ENCODE assay signal across 14 mouse cellular contexts in the genomic region with DNA sequence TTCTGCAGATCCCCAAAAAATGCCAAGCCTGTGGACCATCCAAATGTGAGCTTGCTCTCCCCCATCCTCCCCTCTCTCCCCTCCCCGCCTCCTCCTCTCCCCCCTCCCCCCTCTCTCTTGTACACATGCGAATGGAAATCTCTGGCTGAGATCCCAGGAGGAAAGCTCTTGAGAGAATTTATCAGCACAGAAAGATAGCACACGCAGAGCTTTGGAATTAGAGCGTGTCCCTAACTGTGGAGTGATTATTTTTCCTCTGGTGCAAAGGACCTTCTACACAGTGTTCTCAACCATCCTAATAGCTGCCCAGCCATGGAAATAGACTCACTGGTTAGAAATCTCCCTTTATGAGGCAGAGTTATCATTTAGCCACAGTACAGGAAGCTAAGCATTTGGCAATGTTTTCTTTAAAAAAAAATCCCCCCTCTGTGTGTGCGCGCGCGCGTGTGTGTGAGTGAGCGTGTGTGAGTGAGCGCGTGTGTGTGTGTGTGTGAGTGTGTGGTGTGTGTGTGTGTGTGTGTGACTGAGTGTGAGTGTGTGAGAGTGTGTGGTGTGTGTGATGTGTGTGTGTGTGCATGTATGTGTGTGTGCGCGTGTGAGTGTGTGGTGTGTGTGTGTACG. TPM values are rescaled to one million over a fixed set of nuclear protein-coding genes. Genes with fewer than 3 reads are reported as not detected.
A peak's percentile ranks its signal among the peaks of the same experiment; 100 is the strongest.
DNase-seq lines count a peak whose midpoint lies in the region; ATAC-seq and TF ChIP-seq lines count a peak whose summit lies in the region.
"Had no signal": no experiment of that assay in that cellular context is flagged by ENCODE, and none has a peak within 500 bp of the region (broad histone marks: within the 10 kb centered on the region; RNA-seq: fewer than 3 reads in every experiment).

No protein-coding gene starts in this region.

- no peak for TF ChIP-seq POLR2A in olfactory bulb, adult 2 months (IDR thresholded peaks at IDR 0.05; ENCODE audit: insufficient read depth, low read depth, low read length)

- H3K9ac ChIP-seq in hindbrain, embryonic 16.5 days (ENCODE audit: low read depth, low read length), result no peak overlapping the region
- H3K9ac ChIP-seq in heart, embryonic 13.5 days, result no peak overlapping the region

- 0 out of 2 replicates have a peak overlapping the region, but pooled peaks have one; percentile 3 for H3K27ac ChIP-seq in hindbrain, embryonic 10.5 days
- H3K27ac ChIP-seq in hindbrain, embryonic 16.5 days (ENCODE audit: low read depth, low read length), result no peak overlapping the region
- H3K27ac ChIP-seq in heart, embryonic 13.5 days (replicated peaks), result peak overlapping the region; percentile 74
- H3K27ac ChIP-seq in olfactory bulb, adult 2 months (ENCODE audit: insufficient read depth, low read depth, low read length), result 0 out of 2 replicates have a peak overlapping the region, but pooled peaks have one; percentile 23
- H3K27ac ChIP-seq: macrophage had no signal

- no peak overlapping the region for H3K4me3 ChIP-seq in hindbrain, embryonic 10.5 days
- no peak overlapping the region for H3K4me3 ChIP-seq in hindbrain, embryonic 16.5 days (ENCODE audit: low read length)
- no peak overlapping the region for H3K4me3 ChIP-seq in heart, embryonic 13.5 days
- H3K4me3 ChIP-seq in olfactory bulb, adult 2 months (ENCODE audit: insufficient read depth, low read depth, low read length), result no peak overlapping the region

- no peaks in the 10 kb centered on the region for H3K27me3 ChIP-seq in hindbrain, embryonic 10.5 days (ENCODE audit: insufficient read depth, poor library complexity, severe bottlenecking)
- no peaks in the 10 kb centered on the region for H3K27me3 ChIP-seq in hindbrain, embryonic 16.5 days (replicated peaks; ENCODE audit: control insufficient read depth, insufficient read depth, low read length)
- no peaks in the 10 kb centered on the region for H3K27me3 ChIP-seq in heart, embryonic 13.5 days (replicated peaks)

- no peak for ATAC-seq in hindbrain, embryonic 16.5 days
- 0 out of 2 replicates have a peak, but pooled peaks have one; percentile 48 for ATAC-seq in heart, embryonic 13.5 days (ENCODE audit: extremely low read depth, insufficient number of reproducible peaks, low FRiP score, low TSS enrichment)

- WGBS in hindbrain, embryonic 10.5 days, result 84% methylated on average over 15 of the region's 15 CpGs
- 73% methylated on average over 14 of the region's 15 CpGs for WGBS in hindbrain, embryonic 16.5 days
- WGBS in heart, embryonic 13.5 days, result 66% methylated on average over 15 of the region's 15 CpGs
- 50% methylated on average over 15 of the region's 15 CpGs for WGBS in olfactory bulb, adult 2 months

- no peak for DNase-seq in hindbrain, embryonic 10.5 days (ENCODE audit: low spot score)
- DNase-seq in ovary, adult 18-20 months (ENCODE audit: low spot score), result peak; percentile 20
- DNase-seq in ovary, postnatal 10 days (ENCODE audit: low spot score), result no peak
- DNase-seq in layer of hippocampus, postnatal 25 days (ENCODE audit: extremely low spot score in 1 of 2, low spot score in 1 of 2), result no peak
- no peak for DNase-seq in adrenal gland, adult (ENCODE audit: inconsistent age in 2 of 2, low spot score in 1 of 2)
- DNase-seq: adrenal gland, adult 2 months; cerebellum, adult 8-10 months; kidney, adult 18-20 months; right cerebral cortex, adult 18-20 months; thymus, postnatal 14 days had no signal

- H3K4me1 ChIP-seq in hindbrain, embryonic 10.5 days (replicated peaks), result peaks cover 15% of the 10 kb centered on the region
- peaks cover 7% of the 10 kb centered on the region for H3K4me1 ChIP-seq in hindbrain, embryonic 16.5 days (ENCODE audit: control insufficient read depth, insufficient read depth, low read depth, low read length)
- H3K4me1 ChIP-seq in heart, embryonic 13.5 days, result peaks cover 22% of the 10 kb centered on the region
- peaks cover 10% of the 10 kb centered on the region for H3K4me1 ChIP-seq in olfactory bulb, adult 2 months (ENCODE audit: control insufficient read depth, insufficient read depth, low read length)

- no peak for TF ChIP-seq CTCF in olfactory bulb, adult 2 months (IDR thresholded peaks at IDR 0.05; ENCODE audit: insufficient read depth, low read depth, low read length)

- H3K36me3 ChIP-seq in hindbrain, embryonic 10.5 days, result no peaks in the 10 kb centered on the region
- no peaks in the 10 kb centered on the region for H3K36me3 ChIP-seq in hindbrain, embryonic 16.5 days (ENCODE audit: control insufficient read depth, insufficient read depth, low read length)
- H3K36me3 ChIP-seq in heart, embryonic 13.5 days, result no peaks in the 10 kb centered on the region

- H3K9me3 ChIP-seq in hindbrain, embryonic 10.5 days, result no peaks in the 10 kb centered on the region
- H3K9me3 ChIP-seq in hindbrain, embryonic 16.5 days (ENCODE audit: control insufficient read depth, low read length), result no peaks in the 10 kb centered on the region
- H3K9me3 ChIP-seq in heart, embryonic 13.5 days, result no peaks in the 10 kb centered on the region

- no peak overlapping the region for H3K4me2 ChIP-seq in hindbrain, embryonic 16.5 days (ENCODE audit: low read length)
- no peak overlapping the region for H3K4me2 ChIP-seq in heart, embryonic 13.5 days

RNA-seq across cellular contexts. Expression of a gene that starts 29.2 kb away (rescaled TPM):
- polyA plus RNA-seq in hindbrain, embryonic 10.5 days (2016; fragmentation: Nextera tagmentation; extraction: Ambion mirVana), result 41.5 and 63.6 TPM in 2 replicates
- 442 and 494 TPM in 2 replicates for polyA plus RNA-seq in hindbrain, embryonic 16.5 days (2015; fragmentation: Nextera tagmentation; extraction: Ambion mirVana)
- polyA plus RNA-seq in heart, embryonic 13.5 days (2015; fragmentation: Nextera tagmentation; extraction: Ambion mirVana), result 10.0 and 11.7 TPM in 2 replicates
- polyA plus RNA-seq in olfactory bulb, adult 2 months (2012; ENCODE audit: insufficient read depth, insufficient read length, low replicate concordance, missing spikeins), result not detected in 2 replicates
- total RNA-seq in layer of hippocampus, postnatal 25 days (2021), result 100 to 1,000 TPM; 125 to 129 TPM

RNA-seq across cellular contexts. Expression of a gene that starts 58.6 kb away (rescaled TPM):
- polyA plus RNA-seq in hindbrain, embryonic 10.5 days (2016; fragmentation: Nextera tagmentation; extraction: Ambion mirVana), result 7.2 and 7.8 TPM in 2 replicates
- 2.7 and 3.8 TPM in 2 replicates for polyA plus RNA-seq in hindbrain, embryonic 16.5 days (2015; fragmentation: Nextera tagmentation; extraction: Ambion mirVana)
- polyA plus RNA-seq in heart, embryonic 13.5 days (2015; fragmentation: Nextera tagmentation; extraction: Ambion mirVana), result 21.5 and 22.6 TPM in 2 replicates
- polyA plus RNA-seq in olfactory bulb, adult 2 months (2012; ENCODE audit: insufficient read depth, insufficient read length, low replicate concordance, missing spikeins), result not detected in 2 replicates
- total RNA-seq in layer of hippocampus, postnatal 25 days (2021), result 1 to 10 TPM; 9.7 TPM
